Mouse (Mus musculus) MEL (cell line): ENCODE data around the gene Cyp19a1. TPM values are rescaled to one million over a fixed set of nuclear protein-coding genes. Genes with fewer than 3 reads are reported as not detected.

ENCODE experiments used
- DNase-seq: peaks from one replicate; pipeline ENCODE4 v3.0.0; 2011; ENCODE audit warnings: low read depth, low spot score
- H3K27ac ChIP-seq: 2 replicates; pipeline ENCODE4 v1.5.1; 2012; ENCODE audit warnings: low read depth, mild to moderate bottlenecking, control low read depth, low read length, moderate library complexity; ENCODE audit not compliant: control insufficient read depth
- H3K27me3 ChIP-seq, 2 experiments: fragments of 150-350 bp in 1 of 2; sonication (generic) in 1 of 2; 2 replicates each; pipeline ENCODE4 v1.6.1; 2012; ENCODE audit warnings: low read length in 2 of 2, mild to moderate bottlenecking in 2 of 2, improper control_type of control experiment in 1 of 2, moderate library complexity in 1 of 2; ENCODE audit not compliant: insufficient read depth in 2 of 2, control insufficient read depth in 1 of 2
- H3K36me3 ChIP-seq, 2 experiments: 2 replicates each; pipeline ENCODE4 v1.6.1; 2012 to 2014; ENCODE audit warnings: low read length in 2 of 2, improper control_type of control experiment in 1 of 2, inconsistent platforms in 1 of 2, mild to moderate bottlenecking in 1 of 2; ENCODE audit not compliant: insufficient read depth in 2 of 2, control insufficient read depth in 1 of 2
- H3K4me1 ChIP-seq, 2 experiments: fragments of 150-350 bp in 1 of 2; sonication (generic) in 1 of 2; 2 replicates each; pipeline ENCODE4 v1.6.1; 2012; ENCODE audit warnings: low read length in 2 of 2, improper control_type of control experiment in 1 of 2, mild to moderate bottlenecking in 1 of 2; ENCODE audit not compliant: insufficient read depth in 2 of 2, control insufficient read depth in 1 of 2
- H3K4me3 ChIP-seq, 2 experiments: fragments of 150-350 bp in 1 of 2; sonication (generic) in 1 of 2; 2 replicates each; pipeline ENCODE4 v1.5.1; 2012; ENCODE audit warnings: low read depth in 2 of 2, low read length in 2 of 2, mild to moderate bottlenecking in 2 of 2, moderate library complexity in 2 of 2, control low read depth in 1 of 2, improper control_type of control experiment in 1 of 2; ENCODE audit not compliant: control insufficient read depth in 1 of 2, insufficient read depth in 1 of 2
- H3K79me2 ChIP-seq: 2 replicates; pipeline ENCODE4 v1.6.1; 2012; ENCODE audit warnings: mild to moderate bottlenecking, low read length, moderate library complexity; ENCODE audit not compliant: control insufficient read depth, poor library complexity, insufficient read depth
- H3K9ac ChIP-seq: 2 replicates; pipeline ENCODE4 v1.6.1; 2012; ENCODE audit warnings: low read depth, mild to moderate bottlenecking, control low read depth, low read length, moderate library complexity; ENCODE audit not compliant: control insufficient read depth, poor library complexity, severe bottlenecking
- H3K9me3 ChIP-seq: fragments of 150-350 bp; sonication (generic); replicated peaks from 2 replicates; pipeline ENCODE4 v1.6.1; 2012; ENCODE audit warnings: mild to moderate bottlenecking, low read length, improper control_type of control experiment, moderate library complexity; ENCODE audit not compliant: insufficient read depth
- BHLHE40 ChIP-seq: IDR thresholded peaks from 2 replicates; pipeline ENCODE4 v1.6.1; 2012; ENCODE audit warnings: low read depth, mild to moderate bottlenecking, inconsistent platforms, low read length, improper control_type of control experiment, borderline replicate concordance
- CHD2 ChIP-seq: IDR thresholded peaks from 2 replicates; pipeline ENCODE4 v1.6.1; 2011; ENCODE audit warnings: low read length, improper control_type of control experiment
- E2F4 ChIP-seq: IDR thresholded peaks from 2 replicates; pipeline ENCODE4 v1.6.1; 2011; ENCODE audit warnings: low read depth, low read length, improper control_type of control experiment, borderline replicate concordance
- EP300 ChIP-seq, 2 experiments: IDR thresholded peaks; 2 replicates each; pipeline ENCODE4 v1.6.1; 2011; ENCODE audit warnings: improper control_type of control experiment in 2 of 2, low read length in 2 of 2, low read depth in 1 of 2, mild to moderate bottlenecking in 1 of 2
- GABPA ChIP-seq: IDR thresholded peaks from 2 replicates; pipeline ENCODE4 v1.6.1; 2012; ENCODE audit warnings: low read depth, mild to moderate bottlenecking, inconsistent platforms, low read length, improper control_type of control experiment, moderate library complexity
- GATA1 ChIP-seq: IDR thresholded peaks from 2 replicates; pipeline ENCODE4 v1.6.1; 2011; ENCODE audit warnings: low read depth, low read length, improper control_type of control experiment
- HCFC1 ChIP-seq: IDR thresholded peaks from 2 replicates; pipeline ENCODE4 v1.6.1; 2012; ENCODE audit warnings: low read depth, mild to moderate bottlenecking, inconsistent platforms, low read length, improper control_type of control experiment, moderate library complexity
- MAX ChIP-seq: IDR thresholded peaks from 2 replicates; pipeline ENCODE4 v1.6.1; 2011; ENCODE audit warnings: low read length, improper control_type of control experiment
- MAZ ChIP-seq: IDR thresholded peaks from 2 replicates; pipeline ENCODE4 v1.6.1; 2012; ENCODE audit warnings: low read depth, mild to moderate bottlenecking, inconsistent platforms, low read length, improper control_type of control experiment
- MEF2A ChIP-seq: IDR thresholded peaks from 2 replicates; pipeline ENCODE4 v1.6.1; 2014; ENCODE audit warnings: low read depth, mild to moderate bottlenecking, inconsistent platforms, low read length, improper control_type of control experiment; ENCODE audit not compliant: poor library complexity, insufficient replicate concordance, severe bottlenecking; ENCODE audit errors: extremely low read depth
- MXI1 ChIP-seq: IDR thresholded peaks from 2 replicates; pipeline ENCODE4 v1.6.1; 2011; ENCODE audit warnings: mild to moderate bottlenecking, low read depth, low read length, improper control_type of control experiment
- NELFE ChIP-seq: IDR thresholded peaks from 2 replicates; pipeline ENCODE4 v1.6.1; 2011; ENCODE audit warnings: low read depth, low read length, improper control_type of control experiment
- NRF1 ChIP-seq: IDR thresholded peaks from 2 replicates; pipeline ENCODE4 v1.6.1; 2014; ENCODE audit warnings: low read depth, mild to moderate bottlenecking, inconsistent platforms, low read length, improper control_type of control experiment, moderate library complexity; ENCODE audit not compliant: poor library complexity, insufficient read depth, severe bottlenecking
- POLR2AphosphoS5 ChIP-seq: IDR thresholded peaks from 2 replicates; pipeline ENCODE4 v1.6.1; 2012; ENCODE audit warnings: low read depth, borderline replicate concordance, mild to moderate bottlenecking, inconsistent platforms, low read length, moderate library complexity, mixed read lengths
- RAD21 ChIP-seq: IDR thresholded peaks from 2 replicates; pipeline ENCODE4 v1.6.1; 2011; ENCODE audit warnings: mild to moderate bottlenecking, low read depth, low read length, improper control_type of control experiment
- RCOR1 ChIP-seq: IDR thresholded peaks from 2 replicates; pipeline ENCODE4 v1.6.1; 2012; ENCODE audit warnings: low read depth, mild to moderate bottlenecking, inconsistent platforms, low read length, improper control_type of control experiment
- SMC3 ChIP-seq: IDR thresholded peaks from 2 replicates; pipeline ENCODE4 v1.6.1; 2011; ENCODE audit warnings: low read depth, low read length, improper control_type of control experiment
- TAL1 ChIP-seq: IDR thresholded peaks from 2 replicates; pipeline ENCODE4 v1.6.1; 2012; ENCODE audit warnings: mild to moderate bottlenecking, inconsistent platforms, low read length, moderate library complexity, mixed read lengths
- UBTF ChIP-seq: IDR thresholded peaks from 2 replicates; pipeline ENCODE4 v1.6.1; 2012; ENCODE audit warnings: low read depth, mild to moderate bottlenecking, inconsistent platforms, low read length, improper control_type of control experiment, moderate library complexity, borderline replicate concordance; ENCODE audit not compliant: insufficient read depth
- USF1 ChIP-seq: IDR thresholded peaks from 2 replicates; pipeline ENCODE4 v1.6.1; 2014; ENCODE audit warnings: low read depth, mild to moderate bottlenecking, inconsistent platforms, low read length, improper control_type of control experiment, moderate library complexity
- USF2 ChIP-seq, 2 experiments: IDR thresholded peaks; 2 replicates each; pipeline ENCODE4 v1.6.1; 2011 to 2012; ENCODE audit warnings: improper control_type of control experiment in 2 of 2, low read length in 2 of 2, borderline replicate concordance in 1 of 2, inconsistent platforms in 1 of 2, low read depth in 1 of 2, mild to moderate bottlenecking in 1 of 2; ENCODE audit not compliant: insufficient read depth in 1 of 2
- ZC3H11A ChIP-seq: IDR thresholded peaks from 2 replicates; pipeline ENCODE4 v1.6.1; 2012; ENCODE audit warnings: low read depth, mild to moderate bottlenecking, inconsistent platforms, low read length, improper control_type of control experiment
- ZKSCAN1 ChIP-seq: IDR thresholded peaks from 2 replicates; pipeline ENCODE4 v1.6.1; 2012; ENCODE audit warnings: low read depth, mild to moderate bottlenecking, inconsistent platforms, low read length, improper control_type of control experiment, moderate library complexity
- ZMIZ1 ChIP-seq: IDR thresholded peaks from 2 replicates; pipeline ENCODE4 v1.6.1; 2012; ENCODE audit warnings: low read depth, mild to moderate bottlenecking, inconsistent platforms, low read length, improper control_type of control experiment, moderate library complexity
- polyA plus RNA-seq, 2 experiments: library from polyadenylated mRNA; stranded (reverse) in 1 of 2; unstranded in 1 of 2; fragments of >175 nt in 1 of 2; fragments of >200 nt in 1 of 2; gene quantifications; 2 replicates each; pipeline versions ENCODE4 v1.2.1 to v1.2.4; 2012; ENCODE audit warnings: low replicate concordance in 2 of 2, low read depth in 1 of 2; ENCODE audit not compliant: insufficient read length in 2 of 2, insufficient read depth in 1 of 2, missing spikeins in 1 of 2
- total RNA-seq: library from RNA; depleted of rRNA; stranded (reverse); fragments of 300-350 nt; gene quantifications from 2 replicates; pipeline ENCODE4 v1.2.3, GENCODE M21; 2012

Cyp19a1 gene
- total and polyA plus RNA-seq, 3 experiments: not detected

DNA sequence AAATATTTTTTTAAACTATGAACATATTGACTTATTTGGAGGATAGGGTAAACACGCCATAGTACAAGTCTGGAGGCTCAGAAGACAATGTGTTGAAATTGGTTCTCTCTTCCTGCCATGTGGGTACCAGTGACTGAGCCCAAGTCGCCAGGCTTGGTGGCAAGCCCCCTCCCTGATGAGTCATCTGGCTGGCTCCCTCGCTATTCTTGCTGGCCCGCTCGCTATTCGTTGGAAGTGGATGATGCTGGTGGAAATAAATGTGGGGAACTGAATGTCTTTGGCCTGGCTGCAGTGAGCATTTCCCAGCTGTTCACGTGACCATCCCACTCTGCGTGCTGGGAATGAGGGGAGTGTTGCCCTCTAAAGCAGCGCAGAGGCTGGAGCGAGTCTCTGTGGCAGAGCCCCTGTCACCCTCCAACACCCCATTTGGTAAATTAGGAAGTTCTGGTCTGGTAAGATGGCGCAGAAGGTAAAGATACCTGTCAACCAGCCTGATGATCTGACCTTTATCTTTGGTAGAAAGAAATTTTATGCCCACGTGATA is 11.2 kb upstream of the Cyp19a1 start:
- H3K9me3 ChIP-seq: no peaks in the 10 kb centered on the region
- H3K9ac ChIP-seq: no peak overlapping the region
- DNase-seq: no peak
- no peak overlapping the region for H3K4me3 ChIP-seq
- TF ChIP-seq MXI1 (no peak), UBTF (no peak), SMC3 (no peak), POLR2AphosphoS5 (no peak), MAX (no peak), MAZ (no peak), ZMIZ1 (no peak)
- H3K4me1 ChIP-seq: no peaks in the 10 kb centered on the region
- H3K36me3 ChIP-seq: no peaks in the 10 kb centered on the region
- no peaks in the 10 kb centered on the region; a peak in 2 of 4 replicates for H3K27me3 ChIP-seq
- H3K27ac ChIP-seq: no peak overlapping the region
- no peaks in the 10 kb centered on the region for H3K79me2 ChIP-seq

GRCm38 (mm10) chr9:54275283-54275682 is 7.4 kb upstream of the Cyp19a1 start:
- TF ChIP-seq RCOR1 (no peak), ZKSCAN1 (no peak), ZMIZ1 (no peak), USF1 (no peak), RAD21 (no peak), TAL1 (no peak), GATA1 (no peak), MAZ (no peak), E2F4 (no peak), EP300 (IDR thresholded peaks at IDR 0.05; ENCODE audit: low read depth in 1 of 2, low read length in 2 of 2) (no peak), MXI1 (no peak), SMC3 (no peak)
- no peaks in the 10 kb centered on the region for H3K79me2 ChIP-seq
- H3K27me3 ChIP-seq: no peaks in the 10 kb centered on the region; a peak in 2 of 4 replicates
- DNase-seq: no peak
- H3K9me3 ChIP-seq: no peaks in the 10 kb centered on the region
- H3K27ac ChIP-seq: no peak overlapping the region
- no peak overlapping the region for H3K9ac ChIP-seq
- H3K4me1 ChIP-seq: no peaks in the 10 kb centered on the region
- H3K36me3 ChIP-seq: no peaks in the 10 kb centered on the region
- no peak overlapping the region for H3K4me3 ChIP-seq

- TF ChIP-seq BHLHE40: no peak
- no peak for TF ChIP-seq USF2 (IDR thresholded peaks at IDR 0.05; ENCODE audit: borderline replicate concordance in 1 of 2, insufficient read depth in 1 of 2, low read depth in 1 of 2, low read length in 2 of 2)
- TF ChIP-seq CHD2: no peak
- TF ChIP-seq ZKSCAN1: no peak
- no peak for TF ChIP-seq HCFC1
- no peak for TF ChIP-seq GATA1
- no peak for TF ChIP-seq NELFE
- TF ChIP-seq SMC3: no peak
- no peak for TF ChIP-seq MXI1
- TF ChIP-seq MAX: no peak
- TF ChIP-seq MEF2A: no peak
- TF ChIP-seq ZC3H11A: no peak
- no peak for TF ChIP-seq POLR2AphosphoS5
- TF ChIP-seq EP300 (IDR thresholded peaks at IDR 0.05; ENCODE audit: low read depth in 1 of 2, low read length in 2 of 2): no peak
- no peak for TF ChIP-seq E2F4
- no peak for TF ChIP-seq NRF1
- TF ChIP-seq GABPA: no peak
- H3K9ac ChIP-seq: no peak overlapping the region
- H3K9me3 ChIP-seq: no peaks in the 10 kb centered on the region
- no peaks in the 10 kb centered on the region for H3K36me3 ChIP-seq
- no peak overlapping the region for H3K27ac ChIP-seq
- peaks cover 0 to 2% of the 10 kb centered on the region in 2 experiments; a peak in 2 of 4 replicates for H3K27me3 ChIP-seq
- no peaks in the 10 kb centered on the region for H3K4me1 ChIP-seq
- no peak overlapping the region for H3K4me3 ChIP-seq
- DNase-seq: peak; percentile 23
- no peaks in the 10 kb centered on the region for H3K79me2 ChIP-seq
Measured at GRCm38 (mm10) chr9:54270889-54271288, 3.0 kb upstream of the Cyp19a1 start.
